Mouse (Mus musculus) heart, adult 2 months (tissue): ENCODE data around the gene Rgs19.

Source experiments
- CTCF ChIP-seq: fragments of 200-600 bp; IDR thresholded peaks from 2 replicates; pipeline ENCODE4 v1.8.1; 2022; ENCODE audit warnings: antibody characterized with exemption, mild to moderate bottlenecking, moderate library complexity
- POLR2A ChIP-seq: fragments of 200-500 bp; IDR thresholded peaks from 2 replicates; pipeline ENCODE4 v1.6.1; 2011; ENCODE audit warnings: mild to moderate bottlenecking, low read depth, low read length, control low read depth; ENCODE audit not compliant: insufficient read depth

GRCm38 (mm10) chr2:181713749-181714148 lies 20.0 kb upstream of the Rgs19 start:
- TF ChIP-seq CTCF (no peak), POLR2A (no peak)
